Mouse (Mus musculus) ES-Bruce4 (cell line): Measurements from ENCODE around the gene Ctdnep1. TPM values are rescaled to one million over a fixed set of nuclear protein-coding genes. Genes with fewer than 3 reads are reported as not detected.
"Not testable (repeated sequence)": the region's sequence is repeated elsewhere in the genome, so short reads cannot be mapped to it uniquely, and the experiment has no call there.

Experiments used
- H3K27ac ChIP-seq: 2 replicates; pipeline ENCODE4 v1.5.1; 2012; ENCODE audit warnings: low read length, inconsistent platforms; ENCODE audit not compliant: insufficient read depth
- H3K27me3 ChIP-seq: 2 replicates; pipeline ENCODE4 v1.6.1; 2012; ENCODE audit warnings: mild to moderate bottlenecking, low read length, inconsistent platforms; ENCODE audit not compliant: control insufficient read depth, poor library complexity, insufficient read depth, severe bottlenecking
- H3K36me3 ChIP-seq: 2 replicates; pipeline ENCODE4 v1.6.1; 2012; ENCODE audit warnings: inconsistent platforms, mild to moderate bottlenecking, low read length, moderate library complexity; ENCODE audit not compliant: control insufficient read depth, poor library complexity, insufficient read depth, severe bottlenecking
- H3K4me1 ChIP-seq: one replicate; pipeline ENCODE4 v1.8.1; 2011; ENCODE audit warnings: low read length; ENCODE audit not compliant: control insufficient read depth, insufficient read depth
- H3K4me3 ChIP-seq: 2 replicates; pipeline ENCODE4 v1.5.1; 2011; ENCODE audit warnings: low read depth, mild to moderate bottlenecking, low read length
- H3K9ac ChIP-seq: 2 replicates; pipeline ENCODE4 v1.6.1; 2012; ENCODE audit warnings: low read depth, mild to moderate bottlenecking, inconsistent platforms; ENCODE audit not compliant: poor library complexity, severe bottlenecking
- H3K9me3 ChIP-seq: replicated peaks from 2 replicates; pipeline ENCODE4 v1.6.1; 2012; ENCODE audit warnings: mild to moderate bottlenecking, low read length, inconsistent platforms; ENCODE audit not compliant: control insufficient read depth, poor library complexity, insufficient read depth, severe bottlenecking
- CTCF ChIP-seq: IDR thresholded peaks from one replicate; pipeline ENCODE4 v1.8.1; 2011; ENCODE audit warnings: low read depth, low read length
- EP300 ChIP-seq: IDR thresholded peaks from 2 replicates; pipeline ENCODE4 v1.6.1; 2011; ENCODE audit warnings: low read depth, low read length; ENCODE audit not compliant: insufficient read depth
- POLR2A ChIP-seq: IDR thresholded peaks from one replicate; pipeline ENCODE4 v1.8.1; 2011; ENCODE audit warnings: low read length; ENCODE audit not compliant: insufficient read depth
- polyA plus RNA-seq: library from polyadenylated mRNA; stranded (reverse); fragments of >200 nt; gene quantifications from 2 replicates; pipeline ENCODE4 v1.2.4, GENCODE M21; 2011; ENCODE audit warnings: low read depth; ENCODE audit not compliant: missing spikeins, insufficient read depth, insufficient read length

The Ctdnep1 gene
- polyA plus RNA-seq, 1 experiment = 61.9 TPM

DNA sequence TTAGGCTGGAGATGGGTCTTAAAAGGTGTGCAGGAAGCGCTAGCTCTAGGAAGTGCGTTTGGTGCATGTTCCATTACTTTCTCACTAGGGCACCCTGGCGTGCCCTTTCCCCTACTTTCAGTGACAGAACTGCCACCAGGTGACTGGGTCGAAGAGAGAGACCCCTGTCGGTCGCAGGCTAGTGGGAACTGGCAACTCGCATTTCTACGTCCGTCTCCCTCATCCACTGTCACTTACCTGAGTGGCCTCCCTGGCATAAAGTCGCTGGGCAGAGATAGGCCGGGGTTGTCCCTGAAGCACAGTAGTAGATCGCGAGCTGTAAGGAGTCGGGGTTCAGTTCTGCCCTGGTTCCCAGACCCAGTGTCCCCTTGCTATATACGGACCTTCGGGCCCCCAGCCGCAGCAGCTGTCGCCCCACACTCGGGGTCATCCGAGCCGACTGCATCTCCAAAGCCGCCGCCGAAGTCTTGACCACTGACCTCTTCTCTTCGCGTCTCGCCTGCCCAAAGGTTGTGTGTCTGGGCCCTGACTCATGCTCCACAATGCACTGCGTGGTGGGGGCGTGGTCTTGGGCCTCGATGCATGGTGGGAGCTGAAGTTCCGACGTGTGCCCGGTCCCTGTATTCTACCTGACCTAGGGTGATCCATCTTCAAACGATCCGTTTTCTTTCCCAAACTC, 34.1 kb downstream of the Ctdnep1 start, which contains the start of gene Acadvl:
Gene Acadvl, minus strand, starts transcription at position 532 of the 679 bp plus-strand sequence.
- peaks cover 18% of the 10 kb centered on the region for H3K36me3 ChIP-seq
- peak within 1 kb of the TSS; percentile 24 for H3K9ac ChIP-seq
- H3K27me3 ChIP-seq = no peaks in the 10 kb centered on the region
- no peaks in the 10 kb centered on the region for H3K4me1 ChIP-seq
- no peak within 1 kb of the TSS for H3K27ac ChIP-seq
- TF ChIP-seq POLR2A (peak; percentile 27), EP300 (no peak), CTCF (peak; percentile 51)
- H3K9me3 ChIP-seq = no peaks in the 10 kb centered on the region
- H3K4me3 ChIP-seq = peak within 1 kb of the TSS; percentile 61

DNA sequence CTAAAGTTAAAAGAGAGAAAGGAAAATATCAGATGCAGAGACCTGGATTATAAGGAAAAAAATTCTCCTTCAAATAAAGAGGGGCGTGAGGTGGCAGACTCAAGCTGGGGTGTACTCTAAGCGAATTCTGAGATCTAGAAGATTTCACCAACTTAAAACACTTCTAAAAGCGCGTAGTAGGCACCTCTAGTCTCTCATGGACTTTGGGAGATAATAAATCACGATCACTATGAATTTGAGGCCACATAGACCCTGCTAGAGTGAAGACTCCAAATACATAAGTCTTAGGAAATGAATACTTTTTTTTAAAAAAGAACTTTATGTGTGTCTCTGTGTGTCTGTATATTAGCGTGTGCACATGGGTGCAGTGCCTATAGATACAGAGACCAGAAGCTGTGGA, 34.7 kb downstream of the Ctdnep1 start:
- TF ChIP-seq EP300 (no peak), POLR2A (no peak), CTCF (no peak)
- H3K4me3 ChIP-seq = no peak overlapping the region
- no peak overlapping the region for H3K27ac ChIP-seq

DNA sequence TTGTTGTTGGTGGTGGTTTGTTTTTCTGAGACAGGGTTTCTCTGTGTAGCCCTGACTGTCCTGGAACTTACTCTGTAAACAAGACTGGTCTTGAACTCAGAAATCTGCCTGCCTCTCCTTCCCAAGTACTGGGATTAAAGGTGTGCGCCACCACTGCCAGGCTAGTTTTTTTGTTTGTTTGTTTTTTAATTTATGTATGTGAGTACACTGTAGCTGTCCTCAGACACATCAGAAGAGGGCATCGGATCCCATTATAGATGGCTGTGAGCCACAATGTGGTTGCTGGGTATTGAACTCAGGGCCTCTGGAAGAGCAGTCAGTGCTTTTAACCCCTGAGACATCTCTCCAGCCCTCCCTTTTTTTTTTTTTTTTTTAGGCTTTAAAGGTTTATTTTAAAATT, 35.2 kb downstream of the Ctdnep1 start:
- not testable (repeated sequence) for H3K27ac ChIP-seq, H3K4me1 ChIP-seq, H3K9me3 ChIP-seq, H3K9ac ChIP-seq, H3K27me3 ChIP-seq, H3K4me3 ChIP-seq
- peaks cover 12% of the 10 kb centered on the region for H3K36me3 ChIP-seq

More for the DNA sequence above, 34.7 kb downstream of the Ctdnep1 start:
- Histone ChIP-seq H3K27me3 (no peaks in the 10 kb centered on the region), H3K36me3 (peaks cover 17% of the 10 kb centered on the region), H3K4me1 (no peaks in the 10 kb centered on the region), H3K9ac (no peak overlapping the region), H3K9me3 (no peaks in the 10 kb centered on the region)

DNA sequence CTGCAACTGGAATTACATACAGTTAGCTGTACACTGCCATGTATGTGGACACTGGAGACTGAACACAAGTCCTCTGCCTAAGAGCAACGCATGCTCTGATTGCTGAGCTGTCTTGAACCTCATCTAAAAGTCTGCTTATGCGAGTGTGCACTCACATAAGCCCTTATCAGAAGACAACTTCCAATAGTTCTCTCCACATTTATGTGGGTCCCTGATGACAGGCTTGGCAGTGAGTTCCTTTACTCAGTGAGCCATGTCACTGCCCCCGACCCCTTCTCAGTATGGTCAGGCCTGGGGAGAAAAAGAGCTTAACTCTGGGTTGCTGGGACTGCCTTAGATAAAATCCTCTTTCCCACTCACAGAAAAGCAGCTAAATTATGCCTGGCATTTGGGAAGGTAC, 35.7 kb downstream of the Ctdnep1 start, which contains the start of gene Dlg4:
Gene Dlg4, plus strand, starts transcription at position 274 of the 400 bp plus-strand sequence.
- H3K4me3 ChIP-seq = no peak within 1 kb of the TSS
- H3K4me1 ChIP-seq = no peaks in the 10 kb centered on the region
- H3K27me3 ChIP-seq = no peaks in the 10 kb centered on the region
- no peaks in the 10 kb centered on the region for H3K9me3 ChIP-seq
- H3K27ac ChIP-seq = no peak within 1 kb of the TSS
- peaks cover 8% of the 10 kb centered on the region for H3K36me3 ChIP-seq
- no peak within 1 kb of the TSS for H3K9ac ChIP-seq
- TF ChIP-seq CTCF (no peak), EP300 (no peak), POLR2A (no peak)

DNA sequence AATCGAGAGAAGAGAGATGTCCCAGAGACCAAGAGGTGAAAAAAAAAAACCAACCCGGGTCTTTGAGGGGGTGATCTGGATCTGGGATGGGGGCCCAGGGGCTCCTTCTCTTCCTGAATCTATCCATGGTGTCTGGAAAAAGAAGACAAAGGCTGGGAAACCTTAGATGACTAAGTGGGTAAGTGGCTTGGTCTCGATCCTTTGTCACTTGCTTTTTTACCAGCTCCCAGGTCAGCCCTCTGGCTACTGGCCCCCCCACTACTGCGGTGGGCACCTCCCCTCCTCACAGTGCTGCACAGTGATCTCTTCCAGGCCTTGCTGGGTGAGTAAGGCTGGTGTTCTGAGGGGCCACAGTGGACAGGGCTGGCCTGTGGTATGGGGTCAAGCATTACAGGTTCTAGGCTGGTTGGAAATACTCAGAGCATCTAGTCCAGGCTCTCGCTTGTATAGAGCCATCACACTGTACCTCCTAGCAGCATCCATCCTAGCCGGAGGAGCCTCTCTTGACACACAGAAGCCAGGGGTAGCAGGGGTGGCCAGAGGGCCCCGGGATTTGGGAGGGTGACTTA, 36.3 kb downstream of the Ctdnep1 start:
- peaks cover 2% of the 10 kb centered on the region; the same call in 1 of the 2 replicates for H3K36me3 ChIP-seq
- no peaks in the 10 kb centered on the region for H3K4me1 ChIP-seq
- TF ChIP-seq EP300 (no peak), CTCF (no peak), POLR2A (no peak)
- H3K9ac ChIP-seq = no peak overlapping the region
- H3K27ac ChIP-seq = no peak overlapping the region
- no peaks in the 10 kb centered on the region for H3K27me3 ChIP-seq
- no peaks in the 10 kb centered on the region for H3K9me3 ChIP-seq
- H3K4me3 ChIP-seq = no peak overlapping the region

DNA sequence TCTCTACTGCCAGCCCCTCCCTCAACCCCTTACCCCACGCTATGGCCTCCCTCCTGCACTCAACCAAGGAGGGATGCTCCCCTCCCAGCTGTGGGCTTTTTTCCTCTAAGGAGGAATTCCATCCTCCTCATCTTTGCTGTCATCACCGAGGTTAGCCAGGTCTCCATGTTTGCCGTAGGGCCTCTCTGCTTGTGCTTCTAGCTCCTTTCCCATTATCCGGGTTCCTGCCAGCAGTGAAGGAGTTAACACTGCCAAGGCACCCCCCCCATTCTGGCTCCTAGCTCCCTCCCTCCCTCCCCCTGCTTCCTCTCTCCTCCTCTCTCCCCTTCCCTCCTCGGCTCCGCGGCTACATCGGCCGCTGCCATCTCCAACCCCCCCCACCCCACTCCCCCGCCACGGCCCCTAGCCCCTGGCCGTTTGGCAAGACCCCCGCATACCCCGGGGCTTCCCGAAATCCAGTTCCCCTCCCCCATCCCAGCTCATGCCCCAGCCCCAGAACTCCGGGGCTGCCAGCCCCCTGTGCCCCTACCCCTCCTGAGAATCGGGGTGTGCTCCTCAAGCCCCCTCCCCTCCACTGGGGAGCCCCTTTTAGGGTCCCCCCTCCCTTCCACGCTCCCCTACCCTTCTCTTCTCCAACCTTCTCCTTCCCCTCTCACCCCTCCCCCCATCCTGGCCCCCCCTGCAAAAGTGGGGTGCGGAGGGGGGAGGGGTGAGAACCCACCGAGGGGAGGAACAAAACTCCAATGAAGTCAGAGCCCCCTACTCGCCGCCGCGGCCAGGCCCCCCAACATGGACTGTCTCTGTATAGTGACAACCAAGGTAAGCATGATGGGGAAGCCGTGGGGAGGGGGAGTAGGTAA, 37.4 kb downstream of the Ctdnep1 start:
- Histone ChIP-seq H3K9ac (peak overlapping the region; percentile 86), H3K27me3 (no peaks in the 10 kb centered on the region), H3K27ac (no peak overlapping the region), H3K36me3 (no peaks in the 10 kb centered on the region), H3K4me3 (peak overlapping the region; percentile 37), H3K9me3 (no peaks in the 10 kb centered on the region), H3K4me1 (no peaks in the 10 kb centered on the region)
- TF ChIP-seq CTCF = no peak
- TF ChIP-seq EP300 = no peak
- TF ChIP-seq POLR2A = no peak
